Mouse (Mus musculus) thymus, postnatal 25 days (tissue): ENCODE data around the gene Gpr61.

Source experiments
- DNase-seq: peaks from one replicate; pipeline ENCODE4 v3.0.0; 2022

Gene Gpr61

GRCm38 (mm10) chr3:108126327-108126726 lies 28.4 kb downstream of the Gpr61 start:
- no peak for DNase-seq

- DNase-seq = no peak
Observed at GRCm38 (mm10) chr3:108124131-108124530, 30.6 kb downstream of the Gpr61 start.

- no peak for DNase-seq
Observed at GRCm38 (mm10) chr3:108123242-108123641, 31.4 kb downstream of the Gpr61 start.

- no peak for DNase-seq
Observed at GRCm38 (mm10) chr3:108121101-108121500, 33.6 kb downstream of the Gpr61 start.

GRCm38 (mm10) chr3:108117465-108117864 lies 37.2 kb downstream of the Gpr61 start:
- no peak for DNase-seq

GRCm38 (mm10) chr3:108113591-108114289 lies 40.9 kb downstream of the Gpr61 start:
- DNase-seq = no peak

- DNase-seq = no peak
Observed at GRCm38 (mm10) chr3:108112666-108113065, 42.0 kb downstream of the Gpr61 start.

- DNase-seq = no peak
Observed at GRCm38 (mm10) chr3:108112246-108112645, 42.4 kb downstream of the Gpr61 start.

GRCm38 (mm10) chr3:108111320-108111719 lies 43.4 kb downstream of the Gpr61 start:
- DNase-seq = no peak

- DNase-seq = no peak
Observed at GRCm38 (mm10) chr3:108105281-108105680, 49.4 kb downstream of the Gpr61 start.

GRCm38 (mm10) chr3:108102075-108102474 lies 52.6 kb downstream of the Gpr61 start:
- no peak for DNase-seq

- no peak for DNase-seq
Observed at GRCm38 (mm10) chr3:108101594-108101993, 53.1 kb downstream of the Gpr61 start.
